Mouse (Mus musculus): Measurements from ENCODE around the gene Adarb1.

GRCm38 (mm10) chr10:77397056-77397642 is 20.9 kb downstream of the Adarb1 start:
- no peak for TF ChIP-seq CTCF (IDR thresholded peaks at IDR 0.05)
- TF ChIP-seq EP300 (IDR thresholded peaks at IDR 0.05), result no peak

All from lung, postnatal 0 days (tissue).